Mouse (Mus musculus) embryonic facial prominence, embryonic 15.5 days (tissue): ENCODE measurements around the gene Cdiptos. TPM values are rescaled to one million over a fixed set of nuclear protein-coding genes. Genes with fewer than 3 reads are reported as not detected.

Source experiments
- ATAC-seq: fragments of 200-750 bp; cut with Nextera tagmentation; 2 replicates; pipeline ENCODE4 v1.8.0; 2017; ENCODE audit warnings: low read depth, moderate TSS enrichment; ENCODE audit not compliant: insufficient number of reproducible peaks, low FRiP score, low TSS enrichment
- H3K27ac ChIP-seq: fragments of 300-500 bp; sonication (generic); replicated peaks from 2 replicates; pipeline ENCODE4 v1.5.1; 2015; ENCODE audit warnings: mild to moderate bottlenecking, inconsistent platforms
- H3K27me3 ChIP-seq: fragments of 300-500 bp; sonication (generic); 2 replicates; pipeline ENCODE4 v1.6.1; 2015; ENCODE audit warnings: inconsistent platforms
- H3K36me3 ChIP-seq: fragments of 300-500 bp; sonication (generic); 2 replicates; pipeline ENCODE4 v1.6.1; 2015; ENCODE audit warnings: mild to moderate bottlenecking, inconsistent platforms
- H3K4me1 ChIP-seq: fragments of 300-500 bp; sonication (generic); 2 replicates; pipeline ENCODE4 v1.6.1; 2015; ENCODE audit warnings: inconsistent platforms
- H3K4me2 ChIP-seq: fragments of 300-500 bp; sonication (generic); replicated peaks from 2 replicates; pipeline ENCODE4 v1.6.1; 2015; ENCODE audit warnings: mild to moderate bottlenecking, inconsistent platforms
- H3K4me3 ChIP-seq: fragments of 300-500 bp; sonication (generic); replicated peaks from 2 replicates; pipeline ENCODE4 v1.5.1; 2015; ENCODE audit warnings: mild to moderate bottlenecking, inconsistent platforms
- H3K9ac ChIP-seq: fragments of 300-500 bp; sonication (generic); 2 replicates; pipeline ENCODE4 v1.6.1; 2015; ENCODE audit warnings: inconsistent platforms
- H3K9me3 ChIP-seq: fragments of 300-500 bp; sonication (generic); replicated peaks from 2 replicates; pipeline ENCODE4 v1.6.1; 2016; ENCODE audit warnings: inconsistent platforms
- WGBS: fragments of 180-500 bp; shearing (Covaris S2); methylation state at CpG from one replicate; pipeline ENCODE4 v1.1.7; 2015; 5-methylcytosine and 5-hydroxymethylcytosine counted together
- polyA plus RNA-seq: library from polyadenylated mRNA; unstranded; fragments of >200 nt; fragmentation: Nextera tagmentation; extraction: Ambion mirVana; gene quantifications from 2 replicates; pipeline ENCODE4 v1.2.1, GENCODE M21; 2015

Gene Cdiptos
- 3.2 TPM in 2 replicates for polyA plus RNA-seq

GRCm38 (mm10) chr7:126975950-126976866 lies at the start of gene Cdiptos:
Gene Cdiptos (minus strand): TSS chr7:126976098.
- Histone ChIP-seq H3K27ac (peak within 1 kb of the TSS; percentile 98), H3K27me3 (no peaks in the 10 kb centered on the region), H3K4me3 (peak within 1 kb of the TSS; percentile 99), H3K4me1 (peaks cover 19% of the 10 kb centered on the region), H3K36me3 (peaks cover 32% of the 10 kb centered on the region), H3K9ac (peak within 1 kb of the TSS; percentile 99), H3K9me3 (no peaks in the 10 kb centered on the region), H3K4me2 (peak within 1 kb of the TSS; percentile 78)
- WGBS, result under 1% methylated on average over 55 of the region's 55 CpGs
- peak; percentile 92 for ATAC-seq

DNA sequence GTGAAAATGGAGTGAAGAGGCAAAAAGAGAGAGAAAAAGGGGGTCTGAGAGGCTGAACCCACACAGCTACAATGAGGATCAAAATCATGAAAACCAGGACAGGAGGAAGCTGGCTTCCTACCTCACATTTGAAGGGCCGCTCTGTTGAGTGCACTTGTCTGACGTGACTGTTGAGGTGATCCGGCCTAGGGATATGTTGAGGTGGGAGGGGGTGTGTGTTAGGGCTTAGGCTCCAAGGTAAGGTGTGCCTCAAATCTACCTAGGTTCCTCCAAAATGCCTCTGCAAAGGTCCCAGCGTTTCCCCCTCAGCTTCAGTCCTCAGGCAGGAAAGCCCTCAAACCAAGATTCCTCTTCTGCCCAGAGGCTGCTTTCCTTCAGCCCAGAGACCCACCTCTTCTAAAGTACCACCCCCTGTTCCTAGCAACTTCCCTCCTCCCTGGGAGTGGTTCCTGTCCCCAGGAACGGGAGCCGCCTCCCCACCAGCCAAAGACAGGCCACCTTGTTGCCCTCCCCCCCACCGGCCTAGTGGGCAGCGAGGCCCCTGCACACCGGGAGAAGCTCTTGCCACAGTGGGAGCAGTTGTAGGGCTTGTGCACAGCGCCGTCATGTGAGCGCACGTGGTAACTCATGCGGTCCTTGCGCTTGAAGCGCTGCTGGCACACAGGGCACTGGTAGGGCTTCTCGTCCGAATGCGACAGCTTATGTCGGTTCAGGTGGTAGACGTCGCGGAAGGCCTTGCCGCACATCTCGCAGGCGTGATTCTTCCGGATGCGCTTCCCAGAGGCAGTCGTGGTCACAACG lies 49.1 kb upstream of the Cdiptos start:
- Histone ChIP-seq H3K9me3 (no peaks in the 10 kb centered on the region), H3K4me2 (peak overlapping the region; percentile 70), H3K27ac (peak overlapping the region; percentile 98), H3K27me3 (no peaks in the 10 kb centered on the region), H3K4me1 (peaks cover 59% of the 10 kb centered on the region), H3K36me3 (peaks cover 34% of the 10 kb centered on the region), H3K9ac (peak overlapping the region; percentile 96), H3K4me3 (peak overlapping the region; percentile 85)
- peak; percentile 12; the same call in 1 of the 2 replicates for ATAC-seq
- 1% methylated on average over 30 of the region's 30 CpGs for WGBS

DNA sequence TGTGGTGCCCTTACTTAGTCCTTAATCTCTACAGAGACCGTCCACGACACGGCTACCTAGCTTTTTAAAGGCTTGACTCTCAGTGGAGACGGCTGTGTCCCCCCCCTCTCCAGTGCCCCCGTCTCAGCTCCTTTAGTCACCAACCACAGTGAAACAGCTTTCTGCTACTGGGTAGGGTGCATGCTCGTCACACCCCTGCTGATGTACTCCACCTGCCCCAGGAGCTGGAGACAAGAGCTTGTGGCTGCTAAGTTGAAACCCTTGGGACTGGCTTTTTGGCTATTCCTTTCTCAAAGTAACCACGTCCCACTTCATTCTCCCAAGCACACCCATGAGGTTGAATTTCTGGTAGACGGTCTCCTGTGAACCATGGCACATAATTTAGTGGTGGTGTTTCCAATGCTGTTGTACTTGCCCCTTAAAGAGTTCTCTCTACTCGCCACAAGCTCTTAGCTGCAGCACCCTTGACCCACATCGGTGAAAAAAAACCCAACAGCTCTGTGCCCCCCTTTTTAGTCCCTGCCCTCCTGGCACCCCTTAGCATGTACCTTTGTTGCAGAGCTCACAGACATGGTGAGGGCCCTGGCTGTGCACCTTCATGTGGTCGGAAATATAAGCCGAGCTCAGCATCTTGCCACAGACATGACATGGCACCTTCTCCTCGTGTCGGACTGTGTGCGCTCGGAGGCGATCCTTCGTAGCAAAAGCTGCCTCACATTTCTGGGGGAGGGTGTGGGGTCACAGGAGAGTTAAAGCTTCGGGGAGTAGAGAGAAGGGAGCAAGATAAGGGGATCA lies 48.2 kb upstream of the Cdiptos start:
- peaks cover 67% of the 10 kb centered on the region for H3K4me1 ChIP-seq
- H3K36me3 ChIP-seq, result peaks cover 25% of the 10 kb centered on the region
- 19% methylated on average over 19 of the region's 19 CpGs for WGBS
- peak overlapping the region; percentile 98; the same call in 1 of the 2 replicates for H3K27ac ChIP-seq
- no peaks in the 10 kb centered on the region for H3K27me3 ChIP-seq
- peak overlapping the region; percentile 85 for H3K4me3 ChIP-seq
- peak overlapping the region; percentile 70 for H3K4me2 ChIP-seq
- ATAC-seq, result no peak
- no peaks in the 10 kb centered on the region for H3K9me3 ChIP-seq
- H3K9ac ChIP-seq, result peak overlapping the region; percentile 96

- Histone ChIP-seq H3K27ac (peak overlapping the region; percentile 55), H3K4me1 (peaks cover 75% of the 10 kb centered on the region), H3K9ac (0 out of 2 replicates have a peak overlapping the region, but pooled peaks have one; percentile 23), H3K27me3 (no peaks in the 10 kb centered on the region), H3K9me3 (no peaks in the 10 kb centered on the region), H3K4me2 (peak overlapping the region; percentile 70), H3K36me3 (peaks cover 23% of the 10 kb centered on the region), H3K4me3 (peak overlapping the region; percentile 85)
- 70% methylated on average over 13 of the region's 13 CpGs for WGBS
- no peak for ATAC-seq
Measured at GRCm38 (mm10) chr7:127023272-127023691, 47.4 kb upstream of the Cdiptos start.

DNA sequence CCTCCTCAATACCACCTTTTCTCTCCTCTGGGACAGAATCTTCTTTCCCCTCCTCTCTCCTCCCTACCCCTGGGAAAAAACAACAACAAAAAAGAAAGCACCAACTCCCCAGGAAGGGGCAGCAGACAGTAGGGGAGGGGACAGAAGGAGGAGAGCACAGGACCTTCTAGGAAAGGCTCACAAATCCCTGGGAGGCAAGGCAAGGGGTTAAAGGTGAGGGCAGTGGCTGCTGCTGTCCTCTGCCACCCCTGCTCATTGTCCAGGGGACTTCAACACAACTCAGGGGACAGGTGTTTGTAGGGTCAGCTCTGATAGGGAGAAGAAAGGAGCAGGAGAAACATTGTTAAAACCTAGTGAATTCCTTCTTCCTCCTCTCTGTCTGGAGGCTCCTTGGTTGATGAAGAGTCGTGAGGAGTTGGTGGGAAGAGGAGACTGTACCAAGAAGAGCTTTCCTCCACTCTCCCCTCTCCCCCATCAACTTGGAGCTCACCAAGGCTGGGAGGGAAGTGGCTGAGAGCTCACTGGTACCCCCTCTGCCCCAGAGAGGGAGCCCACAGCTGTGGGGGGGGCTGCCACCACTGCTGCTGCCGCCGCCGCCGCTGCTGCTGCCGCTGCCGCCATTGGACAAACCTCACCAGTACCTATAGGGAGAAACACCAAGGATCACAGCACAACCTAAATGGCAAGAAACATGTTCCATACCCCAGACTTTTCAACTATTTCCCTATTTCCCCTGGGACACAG lies 46.8 kb upstream of the Cdiptos start:
- peak overlapping the region; percentile 95 for H3K27ac ChIP-seq
- 0 out of 2 replicates have a peak overlapping the region, but pooled peaks have one; percentile 23 for H3K9ac ChIP-seq
- peak overlapping the region; percentile 70 for H3K4me2 ChIP-seq
- peak overlapping the region; percentile 85 for H3K4me3 ChIP-seq
- no peaks in the 10 kb centered on the region for H3K9me3 ChIP-seq
- H3K4me1 ChIP-seq, result peaks cover 75% of the 10 kb centered on the region
- no peaks in the 10 kb centered on the region for H3K27me3 ChIP-seq
- no peak for ATAC-seq
- 72% methylated on average over 7 of the region's 7 CpGs for WGBS
- peaks cover 23% of the 10 kb centered on the region for H3K36me3 ChIP-seq

- peak overlapping the region; percentile 95 for H3K27ac ChIP-seq
- WGBS, result 40% methylated on average over 5 of the region's 5 CpGs
- no peak for ATAC-seq
- H3K4me2 ChIP-seq, result peak overlapping the region; percentile 89
- peak overlapping the region; percentile 57 for H3K9ac ChIP-seq
- no peaks in the 10 kb centered on the region for H3K9me3 ChIP-seq
- peaks cover 23% of the 10 kb centered on the region for H3K36me3 ChIP-seq
- peak overlapping the region; percentile 85 for H3K4me3 ChIP-seq
- H3K27me3 ChIP-seq, result no peaks in the 10 kb centered on the region
- H3K4me1 ChIP-seq, result peaks cover 77% of the 10 kb centered on the region
Measured at GRCm38 (mm10) chr7:127021563-127022527, 45.9 kb upstream of the Cdiptos start.

GRCm38 (mm10) chr7:127020901-127021562 lies 45.1 kb upstream of the Cdiptos start, which contains the start of the genes Gm42742 and Prrt2:
Gene Gm42742 (minus strand): TSS chr7:127021097.
Gene Prrt2 (minus strand): TSS chr7:127021211.
- under 1% methylated on average over 37 of the region's 37 CpGs for WGBS
- peaks cover 81% of the 10 kb centered on the region for H3K4me1 ChIP-seq
- peak within 1 kb of the TSS; percentile 66 for H3K4me3 ChIP-seq
- H3K36me3 ChIP-seq, result peaks cover 23% of the 10 kb centered on the region
- no peaks in the 10 kb centered on the region for H3K9me3 ChIP-seq
- peak within 1 kb of the TSS; percentile 89 for H3K4me2 ChIP-seq
- peak within 1 kb of the TSS; percentile 57 for H3K9ac ChIP-seq
- H3K27me3 ChIP-seq, result no peaks in the 10 kb centered on the region
- ATAC-seq, result peak; percentile 59
- H3K27ac ChIP-seq, result peak within 1 kb of the TSS; percentile 95

DNA sequence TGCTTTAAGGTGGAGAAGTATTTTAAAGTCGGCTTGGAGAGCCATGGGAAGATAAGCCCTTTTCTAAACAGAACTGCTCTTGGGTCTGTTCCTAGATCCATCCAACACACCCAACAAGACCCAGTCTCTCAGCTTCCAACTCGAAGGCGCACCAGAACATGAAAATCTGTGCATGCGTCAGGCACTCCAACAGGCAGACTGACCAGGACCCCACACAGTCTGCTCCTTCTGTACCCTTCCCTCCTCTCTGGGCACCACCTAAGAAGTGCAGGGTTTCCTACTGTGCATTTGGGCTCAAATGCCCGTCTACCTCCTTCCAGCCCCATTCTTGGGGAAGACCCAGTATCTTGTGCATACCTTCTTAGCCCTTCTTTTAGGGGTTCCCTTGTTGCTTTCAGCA lies 44.6 kb upstream of the Cdiptos start:
- Histone ChIP-seq H3K4me2 (peak overlapping the region; percentile 89), H3K9me3 (no peaks in the 10 kb centered on the region), H3K4me1 (peaks cover 87% of the 10 kb centered on the region), H3K9ac (peak overlapping the region; percentile 57), H3K36me3 (peaks cover 28% of the 10 kb centered on the region), H3K27me3 (no peaks in the 10 kb centered on the region), H3K4me3 (peak overlapping the region; percentile 66), H3K27ac (peak overlapping the region; percentile 95)
- WGBS, result 21% methylated on average over 5 of the region's 5 CpGs
- ATAC-seq, result no peak

DNA sequence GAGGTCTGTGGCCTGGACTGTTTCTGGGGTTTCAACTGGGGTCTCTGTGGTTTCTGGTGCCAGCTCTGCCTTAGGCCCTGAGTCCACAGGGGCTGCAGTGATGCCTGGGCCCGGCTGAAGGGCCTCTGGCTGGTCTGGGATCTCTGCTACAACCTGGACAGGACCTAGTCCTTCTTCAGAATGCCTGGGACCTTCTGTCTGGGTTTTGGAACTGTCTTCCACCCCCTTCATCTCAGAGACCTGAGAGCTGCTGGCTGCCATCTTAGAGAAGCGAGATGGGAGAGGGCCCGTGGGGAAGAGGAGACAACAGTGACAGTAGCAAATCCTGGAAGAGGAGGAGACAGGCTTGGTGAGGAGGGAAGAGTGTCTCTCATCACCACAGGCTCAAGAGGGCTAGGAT lies 44.1 kb upstream of the Cdiptos start:
- peak overlapping the region; percentile 66 for H3K4me3 ChIP-seq
- peaks cover 32% of the 10 kb centered on the region for H3K36me3 ChIP-seq
- peak overlapping the region; percentile 57 for H3K9ac ChIP-seq
- H3K27me3 ChIP-seq, result no peaks in the 10 kb centered on the region
- WGBS, result 27% methylated on average over 3 of the region's 3 CpGs
- H3K4me1 ChIP-seq, result peaks cover 91% of the 10 kb centered on the region
- no peaks in the 10 kb centered on the region for H3K9me3 ChIP-seq
- H3K27ac ChIP-seq, result peak overlapping the region; percentile 95
- H3K4me2 ChIP-seq, result peak overlapping the region; percentile 89
- no peak for ATAC-seq
